Mouse (Mus musculus): ENCODE data around the gene Stat5b. TPM values are rescaled to one million over a fixed set of nuclear protein-coding genes. Genes with fewer than 3 reads are reported as not detected.

Gene Stat5b
- total RNA-seq, 2 experiments from 2014 or later, result 47.6 to 53.2 TPM

DNA sequence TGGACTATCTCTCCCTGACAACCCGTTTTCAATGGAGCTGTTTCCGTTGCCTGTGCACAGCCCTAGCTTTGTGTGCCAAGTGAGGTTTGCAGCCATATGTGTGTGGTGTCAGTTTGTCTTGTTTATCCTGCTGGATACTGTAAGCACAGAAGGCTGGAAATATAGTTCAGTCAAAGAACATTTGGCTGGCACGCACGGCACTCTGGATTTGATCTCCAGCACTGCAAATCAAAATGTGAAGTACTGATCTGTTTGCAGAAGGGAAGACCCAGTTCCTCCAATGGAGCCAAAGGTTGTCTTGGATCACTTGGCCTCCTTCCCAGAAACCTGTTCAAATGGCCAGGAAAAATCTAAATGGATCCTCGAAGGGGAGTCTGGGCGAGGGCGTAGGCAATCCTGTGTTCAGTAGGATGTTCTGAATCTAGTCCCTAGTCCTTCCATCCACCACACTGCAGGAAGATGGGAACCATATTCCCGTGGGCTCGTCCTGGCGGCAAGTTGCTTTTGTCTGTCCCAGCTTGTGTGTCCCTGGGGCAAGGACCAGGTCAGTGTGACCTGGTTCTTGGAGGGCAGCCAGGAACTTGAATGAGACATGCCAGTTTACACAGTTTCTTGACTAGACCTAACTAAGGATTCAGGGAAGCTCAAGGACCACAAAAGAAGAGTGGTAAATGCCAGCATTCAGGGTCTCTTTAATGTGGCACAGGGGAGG is 19.9 kb upstream of the Stat5b start:
- no peak for ATAC-seq (ENCODE audit: poor library complexity, severe bottlenecking)

DNA sequence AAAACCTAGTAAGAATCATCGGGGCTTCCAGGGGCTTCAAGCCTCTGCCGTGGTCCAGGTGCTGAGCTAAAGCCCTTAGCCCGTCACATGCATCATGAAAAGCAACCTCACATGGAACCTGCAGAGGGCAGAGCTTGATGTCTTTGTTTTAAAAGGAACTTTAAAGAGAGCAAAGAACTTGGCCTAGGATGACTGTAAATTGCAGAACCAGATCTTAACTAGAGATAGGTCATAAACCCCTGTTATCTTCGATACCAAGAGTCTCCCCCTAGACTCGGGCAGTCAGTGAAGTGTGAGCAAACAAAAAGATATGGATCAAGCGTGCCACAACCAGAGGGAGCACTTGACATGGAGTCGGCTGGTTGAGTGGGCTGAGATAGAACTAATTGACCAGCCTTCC is 15.1 kb upstream of the Stat5b start:
- ATAC-seq (ENCODE audit: poor library complexity, severe bottlenecking), result peak; percentile 43

DNA sequence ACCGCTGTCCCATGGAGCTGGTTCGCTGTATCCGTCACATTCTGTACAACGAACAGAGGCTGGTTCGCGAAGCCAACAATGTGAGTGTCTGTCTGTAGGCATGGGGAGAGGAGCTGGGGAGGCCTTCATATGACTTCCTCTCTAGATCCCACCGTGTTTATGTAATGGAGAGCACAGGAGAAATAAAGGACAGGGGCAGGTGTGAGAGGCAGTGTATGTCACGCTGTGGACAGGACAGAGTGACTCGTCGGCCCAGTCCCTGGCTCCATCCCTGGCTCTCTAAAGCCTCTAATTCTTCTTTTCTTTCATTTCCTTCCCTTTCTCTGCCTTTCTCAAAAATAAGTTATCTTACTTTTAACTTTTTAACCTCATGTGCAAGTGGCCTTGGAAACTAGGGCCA is 12.6 kb upstream of the Stat5b start:
- no peak for ATAC-seq (ENCODE audit: poor library complexity, severe bottlenecking)

DNA sequence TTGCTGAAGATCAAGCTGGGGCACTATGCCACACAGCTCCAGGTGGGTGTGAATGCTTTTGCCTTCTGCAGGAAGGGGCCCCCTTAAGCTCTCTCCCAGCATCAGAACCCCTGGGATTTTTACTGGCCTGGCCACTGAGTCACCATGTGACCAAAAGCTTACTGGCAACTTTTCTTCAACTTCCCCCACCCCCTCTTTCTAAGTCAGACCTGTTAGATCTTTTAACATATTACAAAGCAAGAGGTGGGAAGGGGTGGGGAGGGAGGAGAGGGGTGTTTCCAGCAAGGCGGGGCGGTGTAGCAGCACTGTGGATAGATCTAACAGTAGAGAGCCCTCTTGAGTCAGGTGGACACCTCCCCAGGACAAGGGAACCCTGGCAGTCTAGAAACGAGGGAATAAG is 11.3 kb upstream of the Stat5b start:
- no peak for ATAC-seq (ENCODE audit: poor library complexity, severe bottlenecking)

DNA sequence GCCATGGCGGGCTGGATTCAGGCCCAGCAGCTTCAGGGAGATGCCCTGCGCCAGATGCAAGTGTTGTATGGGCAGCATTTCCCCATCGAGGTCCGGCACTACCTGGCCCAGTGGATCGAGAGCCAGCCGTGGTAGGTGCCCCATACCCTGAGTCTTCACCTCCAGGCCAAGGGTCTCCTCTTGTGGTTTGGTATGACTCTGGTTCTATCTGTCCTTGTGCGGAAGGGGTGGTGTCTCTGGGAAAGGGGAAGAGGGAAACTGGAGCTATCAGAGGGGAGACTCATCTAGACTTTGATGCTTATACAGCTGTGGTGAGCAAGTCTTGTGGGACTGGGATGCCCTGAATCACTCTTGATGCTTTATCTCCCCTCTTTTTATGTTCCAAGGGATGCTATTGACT is 10.8 kb upstream of the Stat5b start:
- no peak for ATAC-seq (ENCODE audit: poor library complexity, severe bottlenecking)

DNA sequence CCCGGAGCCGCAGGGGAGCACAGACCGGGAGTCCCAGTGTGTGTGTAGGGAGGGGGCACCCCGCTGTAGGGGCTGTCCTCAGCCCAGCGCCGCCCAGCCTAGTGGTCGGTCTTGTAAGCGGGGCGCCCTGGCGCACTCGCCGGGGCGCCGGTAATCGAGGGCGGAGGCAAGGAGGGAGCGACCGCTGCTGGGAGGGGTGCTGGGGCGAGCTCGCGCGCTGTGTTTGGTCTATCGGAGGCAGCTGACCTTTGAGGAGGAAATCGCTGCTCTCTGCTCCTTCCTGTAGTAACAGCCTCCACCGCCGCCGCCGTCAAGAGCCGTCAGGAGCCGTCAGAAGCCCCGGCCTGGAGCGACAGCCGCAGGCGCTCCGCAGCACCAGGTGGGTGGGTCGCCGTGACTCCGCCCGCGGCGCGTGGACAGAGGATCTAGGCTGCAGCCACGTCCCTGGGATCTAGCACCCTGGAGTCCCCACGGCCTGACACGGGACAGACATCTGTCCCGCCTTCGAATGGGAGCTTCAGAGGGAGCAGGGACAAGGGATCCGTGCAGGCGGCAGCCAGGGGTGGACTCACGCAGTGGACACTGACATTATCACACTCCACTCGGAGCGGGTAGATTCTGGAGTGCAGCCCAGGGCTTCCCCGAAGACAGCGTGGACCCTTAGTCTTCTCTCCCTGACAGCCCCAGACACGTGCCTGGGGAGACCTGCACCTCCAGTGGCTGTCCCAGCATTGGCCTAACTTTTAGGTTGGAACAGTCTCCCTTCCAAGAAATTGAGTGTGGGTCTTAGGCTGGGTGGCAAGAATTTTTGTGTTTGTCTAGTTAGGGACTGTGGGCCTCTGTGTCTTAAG is 9.9 kb upstream of the Stat5b start:
- peak; percentile 96 for ATAC-seq (ENCODE audit: poor library complexity, severe bottlenecking)

DNA sequence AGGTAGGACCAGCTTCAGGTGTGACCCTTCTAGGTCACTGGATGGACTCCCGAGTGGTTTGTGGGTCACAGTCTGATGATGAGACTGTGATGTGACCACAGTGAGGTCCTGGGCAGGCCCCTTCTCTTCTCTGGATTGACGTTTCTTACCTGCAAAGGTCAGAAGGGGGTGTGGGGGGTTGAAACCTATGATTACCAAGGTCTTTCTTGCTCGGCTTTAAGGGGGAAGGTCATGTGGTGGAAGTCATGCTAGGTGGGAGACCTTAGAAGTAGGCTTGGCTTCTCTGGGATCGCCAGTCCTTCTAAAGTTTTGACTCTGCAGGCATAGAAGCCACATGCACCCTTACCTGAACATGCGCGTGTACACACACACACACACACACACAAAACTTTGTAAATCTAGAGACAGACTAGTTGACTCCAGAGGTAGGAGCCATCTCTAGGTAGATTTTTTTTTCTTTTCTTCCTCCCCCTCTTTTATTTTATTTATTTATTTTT is 9.1 kb upstream of the Stat5b start:
- no peak for ATAC-seq (ENCODE audit: poor library complexity, severe bottlenecking)

DNA sequence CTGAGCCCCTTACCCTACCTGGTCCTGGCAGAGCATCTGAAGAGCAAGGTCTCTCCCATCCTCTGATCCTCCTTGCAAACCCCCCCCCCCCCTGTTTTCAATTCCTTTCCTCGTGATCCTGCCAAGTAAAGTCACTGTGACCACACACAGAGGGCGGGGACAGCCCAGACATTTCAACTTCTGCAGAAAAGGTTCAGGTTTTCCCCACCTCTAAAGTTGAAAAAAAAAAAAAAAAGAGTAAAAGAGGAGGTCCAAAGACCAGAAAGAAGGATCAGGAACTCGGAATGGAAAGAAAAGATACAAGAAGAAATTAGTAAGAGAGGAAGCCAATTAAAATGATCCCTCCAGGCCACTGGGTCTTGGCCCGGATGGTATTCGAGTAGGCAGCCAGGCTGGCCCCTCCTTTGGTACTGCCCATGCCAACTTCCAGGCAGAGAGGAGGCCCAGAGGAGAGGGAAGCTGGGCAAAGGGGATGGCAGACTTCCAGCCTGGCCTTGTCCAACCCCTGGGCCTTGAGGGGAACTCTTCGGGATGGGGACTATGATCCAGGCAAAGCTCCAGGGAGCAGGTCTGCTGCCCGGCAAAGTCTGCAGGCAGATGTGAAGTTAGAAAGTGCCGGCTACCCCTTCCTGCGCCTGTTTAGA is 8.5 kb upstream of the Stat5b start, which contains the start of gene Stat5a:
Gene Stat5a (plus strand): TSS at position 417 of the 644 bp plus-strand sequence.
- no peak for ATAC-seq (ENCODE audit: poor library complexity, severe bottlenecking)

DNA sequence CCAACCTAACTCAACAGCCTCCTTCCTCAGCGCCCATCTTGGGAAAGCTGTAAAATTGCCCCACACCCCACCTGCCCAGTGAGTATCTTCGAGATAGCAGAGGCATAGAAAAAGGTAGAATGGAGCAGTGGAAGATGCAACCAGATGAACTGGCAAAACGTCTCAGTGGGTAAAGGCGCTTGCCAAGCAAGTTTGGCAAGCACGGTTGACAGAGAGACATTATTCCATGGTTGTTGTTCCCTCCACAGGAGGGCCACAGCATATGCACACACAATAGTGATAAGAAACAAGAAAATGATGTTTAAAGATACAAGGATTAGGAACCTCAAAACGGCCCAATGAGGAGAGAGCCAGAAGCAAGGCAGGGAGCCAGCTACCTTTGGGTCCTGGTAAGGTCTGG is 7.4 kb upstream of the Stat5b start:
- no peak for ATAC-seq (ENCODE audit: poor library complexity, severe bottlenecking)

DNA sequence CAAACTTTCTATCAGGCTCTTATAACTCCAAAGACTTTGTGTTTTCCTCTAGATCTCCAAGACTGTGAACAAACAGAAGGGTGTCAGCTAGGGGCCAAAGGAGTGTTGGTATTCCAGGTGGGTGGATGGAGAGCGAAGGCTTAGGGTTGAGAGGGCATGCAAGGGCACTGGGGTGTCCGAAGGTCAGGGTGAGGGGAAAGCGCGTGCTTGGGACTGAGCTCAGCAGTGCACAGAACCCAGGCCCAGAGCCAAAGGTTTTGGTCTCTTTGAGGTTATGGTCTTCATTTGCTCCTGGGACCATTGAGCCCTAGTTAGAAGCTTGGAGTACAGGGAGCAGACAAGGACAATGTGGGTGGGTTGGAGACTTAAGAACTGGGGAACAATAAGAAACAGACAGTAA is 4.7 kb upstream of the Stat5b start:
- no peak for ATAC-seq (ENCODE audit: poor library complexity, severe bottlenecking)

DNA sequence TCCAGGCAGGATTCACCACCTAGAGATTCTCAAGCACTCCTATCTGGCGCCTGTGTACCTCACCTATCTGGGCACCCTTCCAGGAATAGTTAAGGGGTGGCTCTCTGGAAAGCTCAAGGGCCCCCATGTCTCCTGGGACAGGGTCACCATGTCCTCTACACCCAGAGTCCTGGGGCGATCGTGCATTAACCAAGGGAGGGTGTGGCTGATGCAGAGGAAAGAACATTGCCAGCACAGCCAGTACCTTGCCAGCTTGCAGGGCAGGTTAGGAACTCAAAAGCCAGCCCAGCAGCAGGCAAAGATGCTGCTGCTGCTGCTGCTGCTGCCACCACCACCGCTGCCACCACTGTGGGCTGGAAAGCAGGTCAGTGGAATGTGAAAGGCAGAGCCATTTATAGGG is 3.7 kb upstream of the Stat5b start:
- no peak for ATAC-seq (ENCODE audit: poor library complexity, severe bottlenecking)

DNA sequence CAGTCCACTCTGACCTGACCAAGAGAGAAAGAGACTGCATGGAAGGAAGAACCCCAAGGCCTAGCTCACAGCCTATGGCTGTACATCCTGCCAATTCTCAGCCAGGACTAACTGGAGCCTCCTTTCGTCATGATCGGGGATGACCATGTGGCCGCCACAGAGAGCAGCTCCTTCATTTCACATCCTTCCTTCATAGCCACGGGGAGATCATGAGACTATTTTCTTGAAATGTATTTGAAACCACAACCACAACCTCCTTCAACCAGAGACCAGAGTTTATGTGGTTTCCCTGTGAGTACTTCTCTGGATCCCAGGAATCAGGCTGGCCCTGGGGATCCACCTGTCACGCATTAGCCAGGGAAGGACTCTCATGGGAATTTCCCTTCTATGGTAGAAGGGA is 2.5 kb upstream of the Stat5b start:
- no peak for ATAC-seq (ENCODE audit: poor library complexity, severe bottlenecking)

DNA sequence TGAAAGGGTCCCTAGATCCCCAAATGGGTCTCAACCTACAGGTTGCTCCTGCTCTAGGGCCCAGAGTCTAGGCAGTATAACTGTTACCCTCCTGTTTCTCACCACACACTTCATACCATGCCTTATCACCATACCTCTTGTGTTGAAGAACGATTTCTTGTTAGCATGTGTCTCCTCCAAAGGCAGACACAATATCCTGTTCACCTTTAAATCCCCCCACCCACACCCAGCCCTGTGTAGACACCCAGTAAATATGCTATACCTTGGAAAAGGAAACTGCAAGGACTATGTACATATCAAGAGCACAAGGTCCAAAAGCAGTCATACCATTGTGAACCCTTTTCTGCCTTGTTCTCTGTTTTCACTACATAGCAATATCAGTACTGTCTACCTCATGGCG is 1.6 kb upstream of the Stat5b start:
- ATAC-seq (ENCODE audit: poor library complexity, severe bottlenecking), result no peak

DNA sequence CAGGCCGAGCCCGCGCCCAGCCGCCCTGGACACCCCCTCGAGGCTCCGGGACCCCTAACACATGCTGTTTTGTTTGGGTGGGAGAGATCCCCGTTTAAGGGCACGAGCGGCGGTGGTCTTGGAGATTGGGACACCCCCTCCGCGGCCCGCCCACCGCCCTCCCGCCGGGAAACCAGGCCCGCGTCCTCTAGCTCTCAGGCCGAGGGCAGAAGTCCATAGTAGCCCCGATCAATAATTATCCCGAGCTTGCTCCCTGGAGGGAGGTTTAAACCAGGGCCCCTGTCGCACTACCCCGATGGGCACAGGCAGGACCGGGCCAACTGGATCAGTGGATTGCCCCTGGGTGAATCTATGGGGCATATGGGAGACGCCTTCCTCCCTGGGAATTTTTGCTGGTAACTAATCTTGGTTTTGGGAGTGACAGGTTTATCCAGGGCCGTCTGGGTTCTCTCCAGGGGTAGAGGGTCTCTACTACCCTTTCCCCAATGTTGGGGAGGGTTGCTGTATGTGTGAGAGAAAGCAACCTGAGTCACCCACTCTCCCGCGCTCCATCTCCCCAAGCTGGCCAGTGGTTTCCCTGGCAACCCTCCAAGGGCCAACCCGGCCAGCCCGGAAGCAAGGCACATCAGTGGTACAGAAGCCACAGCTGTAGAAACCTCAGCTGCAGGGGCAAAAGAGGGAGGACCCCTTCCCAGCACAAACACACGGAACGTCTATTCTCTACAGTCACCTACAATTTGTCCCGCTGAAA is 429 bp upstream of the Stat5b start:
- ATAC-seq (ENCODE audit: poor library complexity, severe bottlenecking), result no peak

DNA sequence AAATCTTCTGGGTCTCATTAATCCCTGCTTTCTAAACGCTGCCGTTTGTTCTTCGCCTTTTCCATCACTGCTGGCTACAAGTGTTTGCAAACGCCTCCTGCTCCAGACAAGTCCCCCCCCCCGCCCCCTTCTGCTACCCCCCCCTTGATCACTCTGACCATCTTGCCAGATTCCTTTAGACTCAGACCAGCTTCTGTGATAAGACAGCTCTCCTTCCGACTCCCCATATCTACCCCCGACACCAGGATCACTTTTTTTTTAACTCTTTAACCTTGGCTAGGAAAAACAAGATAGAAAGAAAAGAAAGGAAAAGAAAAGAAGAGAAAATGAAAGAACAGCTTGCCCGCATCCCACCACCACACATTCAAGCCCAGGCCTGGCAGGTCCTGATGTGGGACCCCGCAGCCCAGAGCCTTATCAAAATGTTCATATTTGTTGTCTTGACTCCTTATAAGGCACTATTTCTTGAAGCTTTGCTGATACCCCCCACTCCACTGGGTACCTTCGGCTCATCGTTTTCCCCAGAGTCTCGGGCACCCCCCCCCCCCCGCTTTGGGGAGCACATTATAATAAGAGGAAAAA is 977 bp downstream of the Stat5b start:
- ATAC-seq (ENCODE audit: poor library complexity, severe bottlenecking), result no peak

DNA sequence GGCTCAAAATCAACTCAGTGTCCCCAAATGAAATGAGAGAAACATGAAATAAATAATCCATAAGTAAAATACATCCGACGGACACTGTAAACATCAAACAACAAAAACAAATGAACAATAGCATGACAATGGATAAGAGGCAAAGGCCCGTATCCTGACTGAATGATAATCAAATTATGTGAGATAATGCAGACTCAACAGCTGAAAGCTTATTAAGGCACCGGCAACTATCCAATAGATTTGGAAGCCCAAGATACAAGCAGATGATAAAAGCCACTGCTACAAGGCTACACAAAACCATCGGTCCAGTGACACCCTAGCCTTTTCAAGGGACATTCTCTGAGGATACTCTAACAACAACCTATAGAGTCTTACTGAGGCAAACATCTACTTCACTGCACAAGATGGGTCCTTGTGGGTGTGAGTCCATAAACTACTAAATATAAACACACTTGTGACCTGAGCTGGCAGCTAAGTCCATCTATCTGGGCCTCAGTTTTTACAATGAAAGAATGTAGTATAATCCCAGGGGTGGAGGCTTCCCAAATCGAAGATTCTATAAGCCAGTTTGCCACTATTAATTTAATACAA is 1.6 kb downstream of the Stat5b start:
- ATAC-seq (ENCODE audit: poor library complexity, severe bottlenecking), result no peak

DNA sequence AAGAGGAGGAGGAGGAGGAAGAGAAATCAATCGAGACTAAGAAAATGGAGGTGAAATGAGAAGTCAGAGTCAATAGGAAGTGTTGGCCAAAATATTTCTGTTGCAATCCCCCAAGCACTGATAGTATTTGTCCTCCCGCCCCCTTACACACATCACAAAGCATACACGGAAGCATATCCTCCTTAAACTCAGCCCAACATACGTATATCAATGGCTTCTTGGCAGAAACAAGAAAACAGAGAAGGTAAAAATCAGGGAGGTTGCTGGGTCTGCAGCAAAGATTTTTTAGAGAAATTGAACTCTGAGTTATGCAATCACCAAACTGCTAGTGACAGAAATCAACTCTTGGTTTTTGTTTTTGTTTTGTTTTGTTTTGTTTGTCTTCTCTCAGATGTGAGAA is 2.4 kb downstream of the Stat5b start:
- peak; percentile 68 for ATAC-seq (ENCODE audit: poor library complexity, severe bottlenecking)

DNA sequence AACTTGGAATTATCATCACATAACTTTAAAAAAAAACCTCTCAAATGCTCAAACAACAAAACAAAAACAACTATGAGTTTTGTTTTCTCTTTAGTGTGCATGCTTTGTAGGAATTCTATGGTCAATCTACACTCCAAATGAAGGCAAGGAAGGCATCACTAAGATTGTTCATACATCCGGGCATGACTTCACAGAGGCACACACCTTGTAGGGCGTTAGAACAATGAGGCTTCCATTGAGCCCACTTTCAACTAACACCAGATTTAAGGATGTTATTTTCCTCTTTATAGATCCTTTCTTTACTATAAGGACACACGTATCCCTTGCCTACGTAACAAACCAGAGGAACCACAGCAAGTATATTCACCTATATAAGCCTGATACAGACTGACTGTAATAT is 3.0 kb downstream of the Stat5b start:
- peak; percentile 6; the same call in 1 of the 2 replicates for ATAC-seq (ENCODE audit: poor library complexity, severe bottlenecking)

DNA sequence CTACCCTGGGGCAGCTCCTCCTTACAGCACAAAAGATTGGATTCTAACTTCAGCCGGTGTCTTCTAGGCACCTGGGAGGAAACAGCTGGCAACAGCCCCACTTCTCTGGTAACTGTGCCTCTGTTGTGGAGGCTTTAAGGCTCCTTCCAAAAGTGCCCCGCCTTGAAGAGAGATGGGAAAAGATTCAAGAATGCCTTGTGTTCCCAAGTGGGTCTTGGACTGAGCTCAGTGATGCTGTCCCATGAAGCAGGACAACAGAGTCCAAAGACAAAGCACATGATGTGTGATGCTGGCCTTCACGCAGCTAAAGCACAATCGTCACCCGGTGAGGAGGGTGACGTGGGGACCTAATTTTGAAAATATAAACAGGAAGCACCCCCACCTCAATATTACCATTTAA is 4.7 kb downstream of the Stat5b start:
- no peak for ATAC-seq (ENCODE audit: poor library complexity, severe bottlenecking)

DNA sequence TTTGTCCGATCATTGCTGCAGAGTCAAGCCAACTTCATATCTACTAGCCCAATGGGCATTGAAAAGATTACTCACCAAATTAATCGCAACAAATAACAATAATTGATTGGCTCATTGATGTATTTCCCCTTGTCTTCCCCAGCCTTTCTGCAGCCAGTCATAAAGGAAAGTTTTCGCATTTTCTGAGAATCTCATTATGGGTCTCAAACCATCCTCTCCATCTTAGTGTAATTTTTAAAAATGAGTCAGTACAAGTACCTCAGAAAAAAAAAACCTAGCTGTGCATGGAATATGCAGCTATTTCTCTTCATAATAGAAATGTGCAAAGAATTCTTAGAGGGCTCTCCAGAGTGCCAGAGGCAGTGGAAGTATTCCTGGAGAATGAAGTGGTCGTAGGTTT is 6.4 kb downstream of the Stat5b start:
- no peak for ATAC-seq (ENCODE audit: poor library complexity, severe bottlenecking)

Data from megakaryocyte, adult 5-6 weeks (primary cell).